Mouse (Mus musculus) heart, postnatal 0 days (tissue): ENCODE results near the gene Il6st. TPM values are rescaled to one million over a fixed set of nuclear protein-coding genes. Genes with fewer than 3 reads are reported as not detected.

Experiments
- ATAC-seq: fragments of 200-750 bp; cut with Nextera tagmentation; 2 replicates; pipeline ENCODE4 v1.8.0; 2017; ENCODE audit warnings: low read depth, moderate number of reproducible peaks, moderate library complexity; ENCODE audit not compliant: insufficient read depth
- DNase-seq: peaks from one replicate; pipeline ENCODE4 v3.0.0-alpha.2; 2016; ENCODE audit warnings: low spot score
- H3K27ac ChIP-seq: fragments of 300-500 bp; sonication (generic); 2 replicates; pipeline ENCODE4 v1.5.1; 2014; ENCODE audit warnings: low read depth, mild to moderate bottlenecking
- H3K27me3 ChIP-seq: fragments of 300-500 bp; sonication (generic); 2 replicates; pipeline ENCODE4 v1.6.1; 2014; ENCODE audit warnings: low read length, mixed read lengths; ENCODE audit not compliant: control insufficient read depth, insufficient read depth
- H3K36me3 ChIP-seq: fragments of 300-500 bp; sonication (generic); replicated peaks from 2 replicates; pipeline ENCODE4 v1.6.1; 2014; ENCODE audit warnings: low read length, mixed read lengths; ENCODE audit not compliant: control insufficient read depth, insufficient read depth
- H3K4me1 ChIP-seq: fragments of 300-500 bp; sonication (generic); 2 replicates; pipeline ENCODE4 v1.6.1; 2014; ENCODE audit warnings: antibody characterized with exemption; ENCODE audit not compliant: control insufficient read depth, insufficient read depth
- H3K4me2 ChIP-seq: fragments of 300-500 bp; sonication (generic); 2 replicates; pipeline ENCODE4 v1.6.1; 2014; ENCODE audit warnings: low read depth, mild to moderate bottlenecking, low read length, moderate library complexity
- H3K4me3 ChIP-seq: fragments of 300-500 bp; sonication (generic); 2 replicates; pipeline ENCODE4 v1.5.1; 2014; ENCODE audit warnings: low read depth, low read length
- H3K9ac ChIP-seq: fragments of 300-500 bp; sonication (generic); replicated peaks from 2 replicates; pipeline ENCODE4 v1.6.1; 2014; ENCODE audit warnings: low read depth, low read length, mixed read lengths
- H3K9me3 ChIP-seq: fragments of 300-500 bp; sonication (generic); replicated peaks from 2 replicates; pipeline ENCODE4 v1.6.1; 2016; ENCODE audit warnings: low read length; ENCODE audit not compliant: control insufficient read depth
- CTCF ChIP-seq: IDR thresholded peaks from 2 replicates; pipeline ENCODE4 v1.5.1; 2016; ENCODE audit warnings: antibody characterized with exemption, control low read depth, low read depth
- EP300 ChIP-seq: IDR thresholded peaks from 2 replicates; pipeline ENCODE4 v1.6.1; 2016; ENCODE audit warnings: antibody characterized with exemption, low read depth
- WGBS: fragments of 180-500 bp; shearing (Covaris S2); extraction: QIAGEN DNeasy Blood & Tissue Kit; methylation state at CpG from one replicate; pipeline ENCODE4 v1.1.7; 2014; 5-methylcytosine and 5-hydroxymethylcytosine counted together
- polyA plus RNA-seq: library from polyadenylated mRNA; unstranded; fragments of >200 nt; fragmentation: Nextera tagmentation; extraction: Ambion mirVana; gene quantifications from 2 replicates; pipeline ENCODE4 v1.2.1, GENCODE M21; 2015
- total RNA-seq: library from RNA; depleted of rRNA; stranded (reverse); fragments of >200 nt; gene quantifications from 2 replicates; pipeline ENCODE4 v1.2.3, GENCODE M21; 2014; ENCODE audit warnings: low replicate concordance

Gene Il6st
- total and polyA plus RNA-seq, 2 experiments from 2014 or later = 29.9 to 98.0 TPM

DNA sequence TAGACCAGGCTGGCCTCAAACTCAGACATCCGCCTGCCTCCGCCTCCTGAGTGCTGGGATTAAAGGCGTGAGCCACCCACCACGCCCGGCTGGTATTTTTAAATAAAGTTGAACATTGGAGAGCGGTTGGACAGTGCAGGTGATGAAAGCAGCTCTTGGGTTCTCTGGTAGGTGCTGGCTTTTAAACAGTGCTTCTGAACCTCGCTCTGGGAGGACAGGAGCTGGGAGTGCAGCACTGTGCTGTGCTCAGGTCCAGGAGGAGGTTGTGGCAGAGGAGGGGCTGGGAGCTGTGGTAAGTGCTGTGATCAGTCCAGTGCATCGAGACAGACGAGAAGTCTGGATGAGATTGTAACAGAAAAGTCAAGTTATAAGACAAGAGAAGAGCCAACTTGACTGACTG is 3.5 kb downstream of the Il6st start:
- no peaks in the 10 kb centered on the region for H3K36me3 ChIP-seq
- DNase-seq (no peak), ATAC-seq (no peak)
- 62% methylated on average over 9 of the region's 9 CpGs for WGBS
- no peak overlapping the region for H3K9ac ChIP-seq
- no peak overlapping the region for H3K27ac ChIP-seq
- peaks cover 20% of the 10 kb centered on the region for H3K4me1 ChIP-seq
- 0 out of 2 replicates have a peak overlapping the region, but pooled peaks have one; percentile 14 for H3K4me2 ChIP-seq
- no peaks in the 10 kb centered on the region for H3K27me3 ChIP-seq
- H3K9me3 ChIP-seq = no peaks in the 10 kb centered on the region
- no peak overlapping the region for H3K4me3 ChIP-seq
- no peak for TF ChIP-seq EP300
- TF ChIP-seq CTCF = no peak

DNA sequence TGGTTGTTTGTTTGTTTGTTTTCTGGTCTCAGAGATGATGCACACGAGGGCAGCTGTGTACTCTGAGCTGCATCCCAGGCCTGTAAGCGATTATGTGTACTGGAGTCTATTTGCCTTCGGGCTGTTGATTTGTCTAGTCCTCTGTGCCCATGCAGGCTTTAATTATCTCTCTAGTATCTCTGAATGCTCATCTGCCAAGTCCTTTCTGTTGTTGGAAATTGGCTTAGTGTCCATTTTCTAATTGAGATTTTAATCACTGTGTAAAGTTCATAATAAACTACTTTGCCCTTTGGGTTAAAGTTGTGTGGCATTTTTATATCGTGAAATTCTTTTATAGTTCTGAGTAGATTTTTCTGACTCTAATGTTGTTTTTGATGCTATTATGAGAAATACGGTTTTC is 5.6 kb downstream of the Il6st start:
- no peak overlapping the region for H3K4me3 ChIP-seq
- H3K4me1 ChIP-seq = peaks cover 17% of the 10 kb centered on the region
- H3K36me3 ChIP-seq = 0 out of 2 replicates have a peak, but pooled peaks cover 1% of the 10 kb centered on the region
- 85% methylated on average over 5 of the region's 5 CpGs for WGBS
- ATAC-seq (no peak), DNase-seq (no peak)
- no peaks in the 10 kb centered on the region for H3K9me3 ChIP-seq
- no peak overlapping the region for H3K4me2 ChIP-seq
- H3K27ac ChIP-seq = no peak overlapping the region
- H3K9ac ChIP-seq = no peak overlapping the region
- H3K27me3 ChIP-seq = no peaks in the 10 kb centered on the region
- TF ChIP-seq EP300 (no peak), CTCF (no peak)

DNA sequence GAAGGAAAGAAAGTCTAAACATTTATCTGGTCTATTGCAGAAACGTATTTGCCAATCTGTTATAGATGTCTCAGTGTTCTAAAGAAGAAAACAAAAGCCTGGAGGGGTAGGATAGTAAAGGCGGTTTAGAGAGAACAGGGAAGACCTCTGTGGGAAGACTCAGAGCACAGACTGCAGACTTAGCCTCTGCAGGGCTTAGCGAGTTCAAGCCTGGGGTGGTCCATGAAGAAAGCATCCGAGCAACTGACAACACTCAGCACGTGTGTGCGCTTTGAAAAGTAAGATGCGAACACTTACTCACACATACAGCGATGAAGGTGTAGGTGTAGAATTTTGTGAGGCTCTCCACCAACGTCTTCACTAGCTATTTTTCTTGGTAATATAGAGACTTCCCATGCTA is 7.3 kb downstream of the Il6st start:
- 88% methylated on average over 9 of the region's 9 CpGs for WGBS
- TF ChIP-seq CTCF (no peak), EP300 (no peak)

DNA sequence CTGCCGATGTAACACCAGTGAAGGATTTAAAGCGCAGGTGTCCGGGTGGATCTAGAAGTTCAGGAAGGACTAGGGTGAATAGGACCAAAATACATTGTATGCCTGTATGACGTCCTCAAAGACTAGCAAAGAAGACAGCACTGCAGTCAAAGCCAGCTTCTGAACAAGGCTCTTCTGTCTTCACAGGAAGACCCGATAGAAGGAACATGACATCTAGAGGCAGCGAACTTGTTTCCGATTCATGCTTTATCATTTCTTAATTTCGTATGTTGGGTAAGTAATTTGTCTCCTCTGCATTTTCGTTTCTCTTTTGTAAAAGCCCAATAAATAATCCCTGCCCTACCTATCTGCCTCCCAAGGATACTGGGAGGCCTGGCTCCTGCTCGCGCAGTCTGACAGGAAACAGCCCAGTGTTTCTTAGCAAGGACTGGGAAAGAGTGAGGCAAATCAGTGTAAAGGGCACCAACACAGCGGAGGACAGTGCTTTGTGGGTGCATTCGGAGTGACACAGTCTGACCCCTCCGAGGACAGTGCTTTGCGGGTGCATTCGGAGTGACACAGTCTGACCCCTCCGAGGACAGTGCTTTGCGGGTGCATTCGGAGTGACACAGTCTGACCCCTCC is 8.6 kb downstream of the Il6st start:
- H3K9me3 ChIP-seq = no peaks in the 10 kb centered on the region
- no peak overlapping the region for H3K4me3 ChIP-seq
- no peak overlapping the region for H3K4me2 ChIP-seq
- H3K36me3 ChIP-seq = peaks cover 21% of the 10 kb centered on the region
- TF ChIP-seq EP300 (no peak), CTCF (no peak)
- no peaks in the 10 kb centered on the region; the same call in 1 of the 2 replicates for H3K4me1 ChIP-seq
- 85% methylated on average over 16 of the region's 19 CpGs for WGBS
- H3K27me3 ChIP-seq = no peaks in the 10 kb centered on the region
- DNase-seq (no peak), ATAC-seq (no peak)
- no peak overlapping the region for H3K9ac ChIP-seq
- no peak overlapping the region for H3K27ac ChIP-seq

More for the DNA sequence above, 7.3 kb downstream of the Il6st start:
- ATAC-seq = no peak
- H3K27ac ChIP-seq = no peak overlapping the region
- H3K4me3 ChIP-seq = no peak overlapping the region
- no peaks in the 10 kb centered on the region for H3K9me3 ChIP-seq
- H3K27me3 ChIP-seq = no peaks in the 10 kb centered on the region
- H3K9ac ChIP-seq = no peak overlapping the region
- no peak overlapping the region for H3K4me2 ChIP-seq
- peaks cover 8% of the 10 kb centered on the region for H3K4me1 ChIP-seq
- DNase-seq = no peak
- peaks cover 13% of the 10 kb centered on the region for H3K36me3 ChIP-seq

DNA sequence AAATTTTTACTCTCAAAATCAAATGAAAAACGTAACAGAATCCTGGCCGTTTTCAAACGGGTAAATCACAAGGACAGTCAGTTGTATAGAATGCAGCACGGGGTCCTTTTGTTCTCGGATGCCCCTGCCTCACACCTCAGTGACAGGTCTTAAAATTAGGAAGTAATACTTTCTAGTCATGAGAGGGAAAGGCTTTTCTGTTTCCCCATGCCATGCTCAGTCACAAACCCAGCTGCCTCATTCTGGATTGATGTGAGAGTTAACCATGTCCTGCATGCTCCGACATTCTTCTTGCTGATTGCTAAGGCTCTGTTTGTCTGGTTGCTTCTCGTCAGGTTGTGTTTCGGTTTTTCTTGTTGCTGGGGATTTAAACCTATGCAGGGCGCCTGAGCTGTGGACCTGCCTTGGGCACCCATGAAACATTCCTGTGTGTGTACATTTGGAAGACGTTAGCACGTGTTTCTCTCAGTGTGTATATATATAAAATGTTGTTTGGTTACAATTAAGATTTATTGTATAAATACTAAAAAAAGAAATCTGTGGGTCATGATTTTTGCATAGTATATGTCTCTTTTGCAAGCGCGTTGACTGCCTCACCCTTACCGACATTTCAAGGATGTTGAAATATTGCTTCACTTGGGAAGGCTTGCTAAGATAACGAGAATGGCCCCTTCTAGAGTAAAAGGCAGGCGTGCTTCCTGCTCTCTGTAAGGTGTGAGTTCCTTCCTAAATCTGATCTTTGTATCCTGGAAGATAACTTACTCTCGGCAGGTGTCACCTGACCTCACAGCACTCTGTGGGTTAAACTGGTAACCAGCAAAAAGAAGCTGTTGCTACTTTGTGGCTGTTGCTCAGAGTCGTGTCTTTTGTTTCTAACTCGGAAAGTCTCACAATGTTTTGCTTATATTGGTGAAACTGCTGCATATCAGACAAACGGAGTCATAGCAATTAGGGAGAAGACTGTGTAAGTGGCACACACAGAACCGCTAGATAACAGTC is 10.2 kb downstream of the Il6st start:
- H3K4me1 ChIP-seq = no peaks in the 10 kb centered on the region
- H3K27ac ChIP-seq = no peak overlapping the region
- ATAC-seq = no peak
- H3K27me3 ChIP-seq = no peaks in the 10 kb centered on the region
- DNase-seq = no peak
- WGBS = 68% methylated on average over 21 of the region's 21 CpGs
- no peak overlapping the region for H3K4me3 ChIP-seq
- TF ChIP-seq CTCF (no peak), EP300 (no peak)
- no peak overlapping the region for H3K4me2 ChIP-seq
- peaks cover 25% of the 10 kb centered on the region for H3K36me3 ChIP-seq
- H3K9me3 ChIP-seq = no peaks in the 10 kb centered on the region
- H3K9ac ChIP-seq = no peak overlapping the region
